Mouse (Mus musculus) right cerebral cortex, postnatal 36 days (tissue): ENCODE results near the gene Tmsb15b1.
"Not testable (repeated sequence)": the region's sequence is repeated elsewhere in the genome, so short reads cannot be mapped to it uniquely, and the experiment has no call there.

ENCODE experiments used
- DNase-seq, 2 experiments: peaks; one replicate each; pipeline ENCODE4 v3.0.0; 2022; ENCODE audit warnings: low spot score in 2 of 2, mixed read lengths in 1 of 2

Tmsb15b1 gene

DNA sequence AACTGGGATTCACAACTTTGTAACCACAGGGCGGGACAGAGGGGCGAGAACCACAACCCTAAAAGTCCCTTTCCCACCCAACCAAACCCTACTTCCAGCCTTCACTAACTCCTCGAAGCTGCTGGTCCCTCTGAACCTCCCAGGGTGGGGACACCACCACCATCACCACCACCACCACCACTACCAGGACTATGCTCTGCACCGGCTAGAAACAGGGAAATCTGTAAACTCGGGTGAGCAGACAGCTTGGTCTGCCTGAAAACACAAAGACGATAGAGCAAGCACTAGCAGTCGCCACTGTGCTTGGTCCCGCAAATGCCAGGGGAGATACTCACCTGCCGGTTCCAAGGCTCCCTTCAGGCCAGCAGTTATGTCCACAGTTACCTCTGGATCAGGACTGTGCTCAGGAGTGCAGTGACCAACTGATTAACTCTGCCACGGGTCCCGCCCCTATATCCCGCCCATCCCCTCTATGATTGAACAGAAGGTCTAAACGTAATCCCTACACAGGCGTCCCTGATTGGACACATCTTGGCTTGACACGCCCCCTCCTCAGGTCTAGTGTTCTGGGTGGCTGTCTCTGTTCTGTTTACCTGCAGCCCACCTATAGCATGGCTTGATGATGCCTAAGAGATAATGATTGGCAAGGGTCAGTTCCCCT, at the start of gene Tmsb15b1, which contains the start of gene Tmsb15l:
Tmsb15b1 (minus strand) TSS at position 451 of the 661 bp plus-strand sequence.
Tmsb15l (minus strand) TSS at position 446 of the 661 bp plus-strand sequence.
- peak; percentile 44 to 82 for DNase-seq

GRCm38 (mm10) chrX:137019310-137019709, 42.6 kb upstream of the Tmsb15b1 start:
- DNase-seq: no peak

GRCm38 (mm10) chrX:137017668-137018067, 41.0 kb upstream of the Tmsb15b1 start:
- DNase-seq: no peak

DNA sequence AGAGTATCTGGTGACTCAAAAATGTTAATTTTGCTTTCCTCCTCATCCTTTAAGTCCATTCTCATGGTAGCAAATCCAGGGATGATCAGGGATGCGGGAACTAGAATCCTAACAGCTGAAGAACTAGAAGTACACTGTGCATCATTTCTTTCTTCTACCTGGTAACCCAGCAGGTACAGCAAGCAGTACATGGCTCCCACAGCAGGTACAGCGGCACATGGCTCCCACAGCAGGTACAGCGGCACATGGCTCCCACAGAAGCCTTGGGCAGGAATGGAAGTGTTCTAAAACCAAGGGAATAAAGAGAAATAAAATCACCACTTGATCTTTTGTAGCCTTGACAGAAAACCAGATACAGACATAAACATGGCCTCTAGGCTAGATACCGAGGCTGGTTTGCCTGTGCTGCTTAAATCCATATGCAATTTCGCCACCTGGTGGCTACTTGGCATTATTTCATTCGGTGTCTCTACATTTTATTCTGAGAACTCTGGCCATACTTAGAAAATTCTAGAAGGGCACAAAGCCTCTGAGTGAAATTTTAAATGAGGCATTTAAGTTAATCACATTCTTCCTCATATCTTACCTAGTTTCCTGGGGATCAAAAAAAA, 38.5 kb upstream of the Tmsb15b1 start:
- DNase-seq: no peak

GRCm38 (mm10) chrX:136996256-136996655, 19.6 kb upstream of the Tmsb15b1 start:
- no peak for DNase-seq

- DNase-seq: no peak
Measured at GRCm38 (mm10) chrX:136993641-136994040, 17.0 kb upstream of the Tmsb15b1 start.

GRCm38 (mm10) chrX:136992978-136993547, 16.4 kb upstream of the Tmsb15b1 start, which contains the start of gene Zcchc18:
TSS of gene Zcchc18 (plus strand) at chrX:136993155.
- peak; percentile 84 for DNase-seq

- DNase-seq: no peak
Measured at GRCm38 (mm10) chrX:136992191-136992965, 15.7 kb upstream of the Tmsb15b1 start.

- no peak for DNase-seq
Measured at GRCm38 (mm10) chrX:136991274-136991673, 14.6 kb upstream of the Tmsb15b1 start.

GRCm38 (mm10) chrX:136986039-136986438, 9.4 kb upstream of the Tmsb15b1 start:
- DNase-seq: no peak

GRCm38 (mm10) chrX:136978616-136979015, 1.9 kb upstream of the Tmsb15b1 start:
- DNase-seq: no peak

GRCm38 (mm10) chrX:136975397-136975796, 1.3 kb downstream of the Tmsb15b1 start, which contains the start of gene Tmsb15b2:
TSS of gene Tmsb15b2 (minus strand) at chrX:136975497.
- not testable (repeated sequence) for DNase-seq

DNA sequence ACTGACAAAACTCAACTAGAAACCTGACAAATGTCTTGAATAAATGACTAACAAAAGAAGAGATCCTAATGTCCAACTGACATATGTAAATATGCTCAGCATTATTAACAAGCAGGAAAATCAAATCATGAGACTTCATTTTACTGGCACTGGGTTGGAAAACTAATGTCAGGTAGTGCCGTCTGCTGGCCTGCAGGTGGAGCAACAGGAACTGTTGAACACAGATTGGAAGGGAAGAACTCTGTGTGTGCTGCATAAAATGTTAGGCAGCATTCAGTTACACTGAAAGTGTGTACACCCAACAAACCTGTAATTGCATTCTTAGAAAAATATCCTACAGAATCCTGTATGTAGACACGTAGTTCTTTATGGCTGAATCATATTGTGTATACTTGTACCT, 17.0 kb downstream of the Tmsb15b1 start:
- DNase-seq: peak in 1 of 2 experiments; percentile 7

DNA sequence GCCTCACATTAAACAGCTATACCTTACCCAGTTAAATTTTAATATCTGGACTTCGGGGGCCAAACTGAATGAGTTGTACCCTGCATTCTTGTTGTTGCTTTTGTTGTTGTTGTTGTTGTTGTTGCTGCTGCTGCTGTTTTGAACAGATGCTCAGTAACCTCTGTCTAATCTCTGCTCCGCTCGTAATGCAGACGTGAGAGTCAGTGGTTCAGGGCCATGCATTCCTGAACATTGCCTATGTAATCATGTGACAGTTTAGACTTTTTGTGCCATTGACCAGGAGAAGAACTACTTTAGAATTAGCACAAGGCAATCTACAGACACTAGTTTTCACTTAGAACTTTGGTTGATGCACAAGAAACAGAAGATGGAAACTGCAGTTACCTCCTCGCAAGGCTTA, 18.4 kb downstream of the Tmsb15b1 start:
- not testable (repeated sequence) for DNase-seq

GRCm38 (mm10) chrX:136957583-136958279, 18.9 kb downstream of the Tmsb15b1 start:
- peak; percentile 82 to 85 for DNase-seq

DNA sequence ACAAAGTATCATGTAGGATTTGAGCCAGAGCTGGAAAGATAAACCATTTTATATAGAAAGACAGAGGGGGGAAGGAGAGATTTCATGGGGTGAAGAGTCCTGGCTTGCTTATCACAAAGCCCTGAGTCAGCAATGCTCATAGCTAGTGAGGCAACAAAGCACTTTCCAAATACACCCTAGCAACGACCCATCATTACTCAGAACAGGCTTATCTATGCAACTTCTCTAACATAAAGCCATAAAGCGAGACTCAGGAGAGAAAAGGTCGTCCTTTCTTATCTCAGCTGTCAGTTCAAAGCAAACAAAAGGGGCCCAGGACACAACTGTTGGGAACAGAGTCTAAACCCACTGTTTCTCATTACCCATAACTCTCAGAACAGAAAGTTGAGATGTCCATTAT, 38.7 kb downstream of the Tmsb15b1 start:
- no peak for DNase-seq

- DNase-seq: no peak
Measured at GRCm38 (mm10) chrX:136927031-136927430, 49.6 kb downstream of the Tmsb15b1 start, which contains the start of gene H2bfm. TSS of gene H2bfm (plus strand) at chrX:136927325.

- DNase-seq: no peak
Measured at GRCm38 (mm10) chrX:136925863-136926262, 50.8 kb downstream of the Tmsb15b1 start.
